9 mouse cellular contexts compared by ENCODE assay signal in genomic region chr2:71955637-71956036, GRCm38 (mm10). TPM values are rescaled to one million over a fixed set of nuclear protein-coding genes. Genes with fewer than 3 reads are reported as not detected.
DNase-seq lines count a peak whose midpoint lies in the region; ATAC-seq and TF ChIP-seq lines count a peak whose summit lies in the region.
"Had no signal": no experiment of that assay in that cellular context is flagged by ENCODE, and none has a peak within 500 bp of the region (broad histone marks: within the 10 kb centered on the region; RNA-seq: fewer than 3 reads in every experiment).

No protein-coding gene starts in this region.

- no peaks in the 10 kb centered on the region for H3K4me1 ChIP-seq in heart, embryonic 11.5 days (ENCODE audit: control insufficient read depth, insufficient read depth, low read length)
- no peaks in the 10 kb centered on the region for H3K4me1 ChIP-seq in bone marrow macrophage, adult 2 months (ENCODE audit: control insufficient read depth, insufficient read depth, low read length)
- H3K4me1 ChIP-seq in forebrain, embryonic 14.5 days (ENCODE audit: control insufficient read depth, insufficient read depth, low read length) = no peaks in the 10 kb centered on the region
- H3K4me1 ChIP-seq: limb, embryonic 13.5 days had no signal

- H3K4me3 ChIP-seq in heart, embryonic 11.5 days (ENCODE audit: low read depth, low read length) = no peak overlapping the region
- no peak overlapping the region for H3K4me3 ChIP-seq in bone marrow macrophage, adult 2 months (ENCODE audit: insufficient read depth, low read length)
- H3K4me3 ChIP-seq in forebrain, embryonic 14.5 days (ENCODE audit: low read depth, low read length) = no peak overlapping the region
- H3K4me3 ChIP-seq: limb, embryonic 13.5 days had no signal

- no peak overlapping the region for H3K9ac ChIP-seq in heart, embryonic 11.5 days (ENCODE audit: low read depth, low read length)
- no peak overlapping the region for H3K9ac ChIP-seq in forebrain, embryonic 14.5 days (ENCODE audit: low read length)
- H3K9ac ChIP-seq: limb, embryonic 13.5 days had no signal

- H3K27me3 ChIP-seq in heart, embryonic 11.5 days (ENCODE audit: control insufficient read depth, insufficient read depth, low read length) = no peaks in the 10 kb centered on the region
- no peaks in the 10 kb centered on the region for H3K27me3 ChIP-seq in forebrain, embryonic 14.5 days (replicated peaks; ENCODE audit: control insufficient read depth, insufficient read depth, low read length)
- H3K27me3 ChIP-seq: limb, embryonic 13.5 days had no signal

- no peak for TF ChIP-seq POLR2A in bone marrow macrophage, adult 2 months (IDR thresholded peaks at IDR 0.05; ENCODE audit: borderline replicate concordance, low read depth, low read length)

- no peak for ATAC-seq in heart, embryonic 11.5 days (replicated peaks; ENCODE audit: insufficient number of reproducible peaks, low FRiP score, low TSS enrichment)
- peak; percentile 70 for ATAC-seq in forebrain, embryonic 14.5 days

- no peak overlapping the region for H3K27ac ChIP-seq in heart, embryonic 11.5 days (ENCODE audit: low read depth, low read length)
- H3K27ac ChIP-seq in bone marrow macrophage, adult 2 months (ENCODE audit: insufficient read depth, low read depth, low read length) = no peak overlapping the region
- H3K27ac ChIP-seq in forebrain, embryonic 14.5 days (ENCODE audit: low read depth, low read length) = no peak overlapping the region
- H3K27ac ChIP-seq: limb, embryonic 13.5 days had no signal

- peak; percentile 49 for DNase-seq in heart, adult 8-10 months (ENCODE audit: low spot score)
- peak; percentile 71 for DNase-seq in CD4-positive, CD25-positive, alpha-beta regulatory T cell, adult 2 months (ENCODE audit: low read depth, low spot score)
- peak; percentile 78 for DNase-seq in forebrain, embryonic 14.5 days (ENCODE audit: low spot score)
- DNase-seq in kidney, postnatal 36 days = peak; percentile 46 to 79
- peak; percentile 57 for DNase-seq in lung, postnatal 25 days (ENCODE audit: low spot score)
- DNase-seq in thymus, postnatal 14 days = peak; percentile 45

- H3K4me2 ChIP-seq in heart, embryonic 11.5 days = no peak overlapping the region
- no peak overlapping the region for H3K4me2 ChIP-seq in forebrain, embryonic 14.5 days (ENCODE audit: low read length)
- H3K4me2 ChIP-seq: limb, embryonic 13.5 days had no signal

- no peaks in the 10 kb centered on the region for H3K36me3 ChIP-seq in heart, embryonic 11.5 days (ENCODE audit: control insufficient read depth, insufficient read depth, low read length)
- no peaks in the 10 kb centered on the region for H3K36me3 ChIP-seq in forebrain, embryonic 14.5 days (ENCODE audit: control insufficient read depth, insufficient read depth, low read length)
- H3K36me3 ChIP-seq: limb, embryonic 13.5 days had no signal

- no peaks in the 10 kb centered on the region for H3K9me3 ChIP-seq in heart, embryonic 11.5 days (replicated peaks; ENCODE audit: control insufficient read depth, low read length)
- H3K9me3 ChIP-seq in forebrain, embryonic 14.5 days (replicated peaks; ENCODE audit: control insufficient read depth, low read length) = no peaks in the 10 kb centered on the region
- H3K9me3 ChIP-seq: limb, embryonic 13.5 days had no signal

- WGBS in heart, embryonic 11.5 days (ENCODE audit: insufficient replicate concordance) = 19% methylated on average over 8 of the region's 8 CpGs
- WGBS in forebrain, embryonic 14.5 days = 20% methylated on average over 8 of the region's 8 CpGs

- TF ChIP-seq CTCF in bone marrow macrophage, adult 2 months (IDR thresholded peaks at IDR 0.05; ENCODE audit: low read depth, low read length) = peak; percentile 68

RNA-seq across cellular contexts. Expression of gene Rapgef4, which starts 25.4 kb away (rescaled TPM):
- total RNA-seq in heart, adult 8-10 months (2022) = 10 to 100 TPM; 35.0 to 50.5 (median 43.6) TPM
- 2.6 and 4.0 TPM in 2 replicates for polyA plus RNA-seq in heart, embryonic 11.5 days (2014; fragmentation: Nextera tagmentation; extraction: Ambion mirVana)
- polyA plus RNA-seq in bone marrow macrophage, adult 2 months (2012; ENCODE audit: insufficient read depth, insufficient read length, missing spikeins) = not detected in 2 replicates
- 6.2 and 9.2 TPM in 2 replicates for polyA plus RNA-seq in forebrain, embryonic 14.5 days (2014; fragmentation: Nextera tagmentation; extraction: Ambion mirVana)
